Mouse (Mus musculus): ENCODE measurements around the gene Hypk.

DNA sequence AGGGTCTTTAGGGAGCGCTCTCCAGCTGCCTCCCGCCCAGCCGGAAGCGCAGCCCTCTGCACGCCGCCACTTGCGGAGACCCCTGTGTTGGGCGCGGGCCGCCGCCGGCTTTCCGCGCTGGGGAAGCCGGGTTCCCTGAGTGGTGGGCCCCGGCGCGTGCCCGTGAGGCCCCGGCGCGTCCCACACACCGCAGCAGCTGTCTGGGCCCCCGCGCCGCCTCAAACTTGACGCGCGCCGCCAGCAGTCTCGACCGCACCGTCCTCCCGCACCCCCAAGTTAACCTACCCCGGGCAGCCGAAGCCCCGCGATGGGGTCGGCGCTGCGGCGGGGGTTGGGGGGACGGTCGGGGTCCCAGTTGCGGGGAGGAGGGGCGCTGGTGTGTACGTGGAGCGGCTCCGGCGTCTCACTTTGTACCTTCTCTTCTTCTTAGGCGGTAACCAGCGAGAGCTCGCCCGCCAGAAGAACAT is 3.5 kb upstream of the Hypk start:
- TF ChIP-seq CTCF (IDR thresholded peaks at IDR 0.05; ENCODE audit: low read depth): no peak
- no peak for TF ChIP-seq EP300 (optimal IDR thresholded peaks at IDR 0.05)
